Mouse (Mus musculus) erythroblast, embryonic 14.5 days (primary cell): ENCODE results near the gene Txk.

Source experiments
- GATA1 ChIP-seq: IDR thresholded peaks from 2 replicates; pipeline ENCODE4 v1.6.1; 2012; ENCODE audit warnings: low read length, inconsistent platforms, mixed read lengths
- TAL1 ChIP-seq: IDR thresholded peaks from 3 replicates; pipeline ENCODE4 v1.6.1; 2012; ENCODE audit warnings: low read length, inconsistent platforms, mixed read lengths

DNA sequence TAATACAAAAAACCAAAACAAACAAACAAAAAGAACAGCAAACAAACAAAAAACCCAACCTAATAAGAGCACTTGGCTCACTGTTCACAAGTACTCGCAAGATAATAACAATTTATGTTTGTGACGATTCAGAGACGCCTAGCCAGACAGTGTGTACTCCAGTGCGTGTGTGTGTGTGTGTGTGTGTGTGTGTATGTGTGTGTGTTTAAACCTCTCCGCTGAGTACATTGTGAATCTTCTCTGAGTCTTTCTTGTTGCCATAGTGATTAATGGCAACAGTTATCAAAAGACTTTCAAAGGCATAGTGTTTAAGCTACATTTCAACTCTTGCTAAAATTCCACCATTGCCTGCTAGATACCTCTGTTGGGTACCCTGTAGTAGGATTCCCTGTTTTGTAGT lies 88.5 kb downstream of the Txk start:
- no peak for TF ChIP-seq GATA1
- no peak for TF ChIP-seq TAL1
